Mouse (Mus musculus) heart, adult 2 months (tissue): ENCODE measurements around the gene Prss32.

ENCODE experiments used
- EP300 ChIP-seq: fragments of 200-500 bp; IDR thresholded peaks from 2 replicates; pipeline ENCODE4 v1.6.1; 2011; ENCODE audit warnings: low read depth, low read length, control low read depth; ENCODE audit not compliant: insufficient read depth
- POLR2A ChIP-seq: fragments of 200-500 bp; IDR thresholded peaks from 2 replicates; pipeline ENCODE4 v1.6.1; 2011; ENCODE audit warnings: mild to moderate bottlenecking, low read depth, low read length, control low read depth; ENCODE audit not compliant: insufficient read depth

- no peak for TF ChIP-seq POLR2A
- no peak for TF ChIP-seq EP300
Observed at GRCm38 (mm10) chr17:23873884-23874856, 30.5 kb downstream of the Prss32 start.
